Mouse (Mus musculus) hindbrain, embryonic 14.5 days (tissue): ENCODE measurements around the gene Slc22a19. TPM values are rescaled to one million over a fixed set of nuclear protein-coding genes. Genes with fewer than 3 reads are reported as not detected.
"Not testable (repeated sequence)": the region's sequence is repeated elsewhere in the genome, so short reads cannot be mapped to it uniquely, and the experiment has no call there.

Source experiments
- ATAC-seq: fragments of 200-750 bp; cut with Nextera tagmentation; 2 replicates; pipeline ENCODE4 v1.8.0; 2017; ENCODE audit warnings: moderate number of reproducible peaks, mild to moderate bottlenecking, moderate TSS enrichment, moderate library complexity; ENCODE audit not compliant: low FRiP score
- DNase-seq: peaks from one replicate; pipeline ENCODE4 v3.0.0-alpha.2; 2015; ENCODE audit warnings: low spot score
- H3K27ac ChIP-seq: fragments of 300-500 bp; sonication (generic); 2 replicates; pipeline ENCODE4 v1.5.1; 2014; ENCODE audit warnings: mild to moderate bottlenecking, moderate library complexity
- H3K27me3 ChIP-seq: fragments of 300-500 bp; sonication (generic); 2 replicates; pipeline ENCODE4 v1.6.1; 2014; ENCODE audit warnings: mild to moderate bottlenecking, low read length, mixed read lengths; ENCODE audit not compliant: control insufficient read depth, insufficient read depth
- H3K36me3 ChIP-seq: fragments of 300-500 bp; sonication (generic); replicated peaks from 2 replicates; pipeline ENCODE4 v1.6.1; 2014; ENCODE audit not compliant: control insufficient read depth, insufficient read depth
- H3K4me1 ChIP-seq: fragments of 300-500 bp; sonication (generic); replicated peaks from 2 replicates; pipeline ENCODE4 v1.6.1; 2014; ENCODE audit warnings: antibody characterized with exemption, low read length, mixed read lengths; ENCODE audit not compliant: control insufficient read depth, insufficient read depth
- H3K4me2 ChIP-seq: fragments of 300-500 bp; sonication (generic); replicated peaks from 2 replicates; pipeline ENCODE4 v1.6.1; 2014; ENCODE audit warnings: mild to moderate bottlenecking, moderate library complexity
- H3K4me3 ChIP-seq: fragments of 300-500 bp; sonication (generic); replicated peaks from 2 replicates; pipeline ENCODE4 v1.5.1; 2014; ENCODE audit warnings: mild to moderate bottlenecking, low read length
- H3K9ac ChIP-seq: fragments of 300-500 bp; sonication (generic); 2 replicates; pipeline ENCODE4 v1.6.1; 2014
- H3K9me3 ChIP-seq: fragments of 300-500 bp; sonication (generic); 2 replicates; pipeline ENCODE4 v1.6.1; 2016; ENCODE audit warnings: low read length; ENCODE audit not compliant: control insufficient read depth
- WGBS: fragments of 180-500 bp; shearing (Covaris S2); extraction: QIAGEN DNeasy Blood & Tissue Kit; methylation state at CpG from one replicate; pipeline ENCODE4 v1.1.7; 2014; 5-methylcytosine and 5-hydroxymethylcytosine counted together
- polyA plus RNA-seq: library from polyadenylated mRNA; unstranded; fragments of >200 nt; fragmentation: Nextera tagmentation; extraction: Ambion mirVana; gene quantifications from 2 replicates; pipeline ENCODE4 v1.2.1, GENCODE M21; 2014

Gene Slc22a19
- 0.20 and 0.79 TPM in 2 replicates for polyA plus RNA-seq

GRCm38 (mm10) chr19:7711148-7711547 is at the start of gene Slc22a19:
Gene Slc22a19 (minus strand): TSS chr19:7711310.
- ATAC-seq (no peak), DNase-seq (no peak)
- Histone ChIP-seq H3K9me3 (no peaks in the 10 kb centered on the region), H3K4me1 (no peaks in the 10 kb centered on the region), H3K9ac (no peak within 1 kb of the TSS), H3K4me3 (no peak within 1 kb of the TSS), H3K27me3 (no peaks in the 10 kb centered on the region), H3K4me2 (no peak within 1 kb of the TSS), H3K36me3 (no peaks in the 10 kb centered on the region), H3K27ac (no peak within 1 kb of the TSS)

GRCm38 (mm10) chr19:7753371-7753770 is 42.3 kb upstream of the Slc22a19 start:
- not testable (repeated sequence) for ATAC-seq, H3K4me3 ChIP-seq, H3K4me2 ChIP-seq, DNase-seq, H3K27me3 ChIP-seq, H3K27ac ChIP-seq, H3K36me3 ChIP-seq, H3K9me3 ChIP-seq, H3K4me1 ChIP-seq, H3K9ac ChIP-seq
- 72% methylated on average over 13 of the region's 13 CpGs for WGBS

DNA sequence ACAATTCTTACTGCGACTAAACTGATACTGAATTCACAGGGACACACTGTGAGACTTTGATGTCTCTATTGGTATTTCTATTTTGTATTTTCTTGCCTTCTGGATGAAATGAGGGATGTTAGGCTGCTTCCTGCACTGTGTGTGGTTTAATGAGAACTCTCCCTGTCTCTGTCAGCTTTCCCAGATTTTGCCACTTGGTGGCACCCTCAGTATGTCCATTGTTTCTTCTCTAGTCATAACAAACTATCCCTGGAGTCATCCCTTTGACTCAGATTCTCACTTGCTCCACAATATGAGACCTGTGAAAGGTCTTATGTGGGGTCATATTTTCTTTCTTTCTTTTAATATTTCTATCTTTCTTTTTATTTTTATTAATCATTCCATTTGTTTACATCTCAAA is 18.4 kb upstream of the Slc22a19 start:
- Histone ChIP-seq H3K36me3 (no peaks in the 10 kb centered on the region), H3K4me2 (no peak overlapping the region), H3K4me1 (no peaks in the 10 kb centered on the region), H3K27me3 (no peaks in the 10 kb centered on the region), H3K4me3 (no peak overlapping the region), H3K9ac (no peak overlapping the region), H3K27ac (no peak overlapping the region), H3K9me3 (0 out of 2 replicates have a peak, but pooled peaks cover 1% of the 10 kb centered on the region)
- 57% methylated on average over 1 of the region's 1 CpGs for WGBS
- DNase-seq (no peak), ATAC-seq (no peak)

- not testable (repeated sequence) for H3K27me3 ChIP-seq, H3K27ac ChIP-seq, H3K4me3 ChIP-seq, H3K4me2 ChIP-seq, H3K4me1 ChIP-seq, DNase-seq, H3K9ac ChIP-seq, H3K36me3 ChIP-seq, H3K9me3 ChIP-seq, ATAC-seq
- WGBS: 73% methylated on average over 3 of the region's 3 CpGs
These were observed 18.0 kb downstream of the Slc22a19 start for GRCm38 (mm10) chr19:7693104-7693503.

GRCm38 (mm10) chr19:7691259-7691658 is 19.9 kb downstream of the Slc22a19 start:
- H3K9me3 ChIP-seq: no peaks in the 10 kb centered on the region
- no peak overlapping the region for H3K27ac ChIP-seq
- no peaks in the 10 kb centered on the region for H3K27me3 ChIP-seq
- 87% methylated on average over 2 of the region's 2 CpGs for WGBS
- DNase-seq: no peak
- no peak for ATAC-seq
- H3K9ac ChIP-seq: no peak overlapping the region
- no peaks in the 10 kb centered on the region for H3K4me1 ChIP-seq
- no peak overlapping the region for H3K4me2 ChIP-seq
- H3K36me3 ChIP-seq: no peaks in the 10 kb centered on the region
- H3K4me3 ChIP-seq: no peak overlapping the region

DNA sequence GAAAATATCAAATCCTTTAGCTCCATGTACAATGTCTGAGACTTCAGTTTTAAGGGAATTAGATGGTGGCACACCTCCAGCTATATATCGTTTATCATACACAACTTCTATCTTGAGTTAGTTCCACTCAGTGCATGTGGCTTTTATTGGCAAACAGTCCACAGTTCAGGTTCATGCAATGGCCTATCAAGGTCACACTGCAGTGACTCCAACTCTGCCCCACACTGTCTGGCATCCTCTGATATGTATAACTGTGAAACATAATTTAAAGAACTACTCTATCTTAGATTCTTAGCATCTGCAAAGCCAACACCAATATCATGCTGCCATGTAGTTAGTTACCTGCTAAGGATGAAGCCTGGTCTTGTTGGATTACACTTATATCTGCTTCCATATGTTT is 23.1 kb downstream of the Slc22a19 start:
- 97% methylated on average over 1 of the region's 1 CpGs for WGBS

GRCm38 (mm10) chr19:7672033-7672432 is 39.1 kb downstream of the Slc22a19 start:
- ATAC-seq: no peak
- H3K4me2 ChIP-seq: no peak overlapping the region
- no peaks in the 10 kb centered on the region for H3K9me3 ChIP-seq
- H3K27ac ChIP-seq: no peak overlapping the region
- no peak overlapping the region for H3K9ac ChIP-seq
- no peak for DNase-seq
- no peak overlapping the region for H3K4me3 ChIP-seq
- H3K4me1 ChIP-seq: no peaks in the 10 kb centered on the region
- WGBS: 20% methylated on average over 1 of the region's 1 CpGs
- H3K27me3 ChIP-seq: no peaks in the 10 kb centered on the region
- no peaks in the 10 kb centered on the region for H3K36me3 ChIP-seq

More for the DNA sequence above, 23.1 kb downstream of the Slc22a19 start:
- Histone ChIP-seq H3K4me3 (no peak overlapping the region), H3K4me2 (no peak overlapping the region), H3K4me1 (no peaks in the 10 kb centered on the region), H3K27ac (no peak overlapping the region), H3K27me3 (no peaks in the 10 kb centered on the region), H3K9ac (no peak overlapping the region), H3K36me3 (no peaks in the 10 kb centered on the region), H3K9me3 (no peaks in the 10 kb centered on the region)
- DNase-seq (no peak), ATAC-seq (no peak)

DNA sequence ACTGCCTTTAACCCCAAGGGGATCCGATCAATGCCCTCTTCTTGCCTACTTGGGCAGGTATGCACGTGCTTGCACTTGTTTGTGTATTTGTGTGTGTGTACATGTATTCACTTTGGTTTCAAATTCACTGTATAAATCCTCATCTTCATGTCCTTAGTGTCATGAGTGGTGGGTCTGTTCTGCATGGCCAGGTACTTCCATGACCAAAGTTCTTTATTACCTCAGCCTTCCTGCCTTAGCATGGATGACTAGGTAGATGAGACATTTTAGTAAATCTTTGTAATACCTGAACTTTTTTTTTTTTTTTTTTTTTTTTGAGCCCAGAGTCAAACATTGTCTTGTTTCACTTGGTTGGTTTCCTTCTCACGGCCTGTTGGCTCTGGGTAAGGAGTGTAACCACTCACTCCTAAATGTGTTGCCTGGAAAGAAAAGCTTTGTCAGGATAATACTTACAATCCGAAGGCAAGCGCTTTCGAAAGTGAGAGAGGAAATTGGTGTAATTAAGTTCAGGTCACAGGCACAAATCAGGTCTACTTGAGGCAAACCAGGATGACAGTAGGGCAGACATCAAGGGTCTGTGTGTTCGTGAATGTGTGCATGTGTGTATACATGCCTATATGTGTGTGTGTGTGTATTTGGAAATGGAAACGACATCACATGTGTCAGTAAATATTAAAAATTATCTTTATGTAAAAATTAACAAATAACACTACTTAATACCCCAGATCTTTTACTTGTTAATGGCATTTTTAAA is 62.0 kb downstream of the Slc22a19 start:
- Histone ChIP-seq H3K4me3 (no peak overlapping the region), H3K27ac (no peak overlapping the region), H3K4me1 (no peaks in the 10 kb centered on the region), H3K4me2 (no peak overlapping the region), H3K36me3 (no peaks in the 10 kb centered on the region), H3K9ac (no peak overlapping the region), H3K9me3 (no peaks in the 10 kb centered on the region), H3K27me3 (no peaks in the 10 kb centered on the region)
- 88% methylated on average over 8 of the region's 8 CpGs for WGBS
- no peak for DNase-seq
- ATAC-seq: no peak

GRCm38 (mm10) chr19:7633786-7634185 is 77.3 kb downstream of the Slc22a19 start:
- Histone ChIP-seq H3K4me3 (no peak overlapping the region), H3K9me3 (no peaks in the 10 kb centered on the region), H3K27ac (no peak overlapping the region), H3K4me2 (no peak overlapping the region), H3K4me1 (no peaks in the 10 kb centered on the region), H3K36me3 (no peaks in the 10 kb centered on the region), H3K27me3 (no peaks in the 10 kb centered on the region), H3K9ac (no peak overlapping the region)
- no peak for ATAC-seq
- 80% methylated on average over 1 of the region's 1 CpGs for WGBS
- DNase-seq: no peak

- Histone ChIP-seq H3K4me1 (no peaks in the 10 kb centered on the region), H3K9me3 (no peaks in the 10 kb centered on the region), H3K9ac (no peak overlapping the region), H3K27ac (no peak overlapping the region), H3K4me2 (no peak overlapping the region), H3K36me3 (no peaks in the 10 kb centered on the region), H3K4me3 (no peak overlapping the region), H3K27me3 (no peaks in the 10 kb centered on the region)
- ATAC-seq (no peak), DNase-seq (no peak)
These were observed 78.1 kb downstream of the Slc22a19 start for GRCm38 (mm10) chr19:7633021-7633420.
